Mouse (Mus musculus) brain, embryonic 18.5 days (tissue): ENCODE measurements around the gene Camk2b.
"Not testable (repeated sequence)": the region's sequence is repeated elsewhere in the genome, so short reads cannot be mapped to it uniquely, and the experiment has no call there.

Experiments used
- DNase-seq: peaks from one replicate; pipeline ENCODE4 v3.0.0-alpha.2; 2012; ENCODE audit warnings: low read depth, low spot score

Camk2b gene

DNA sequence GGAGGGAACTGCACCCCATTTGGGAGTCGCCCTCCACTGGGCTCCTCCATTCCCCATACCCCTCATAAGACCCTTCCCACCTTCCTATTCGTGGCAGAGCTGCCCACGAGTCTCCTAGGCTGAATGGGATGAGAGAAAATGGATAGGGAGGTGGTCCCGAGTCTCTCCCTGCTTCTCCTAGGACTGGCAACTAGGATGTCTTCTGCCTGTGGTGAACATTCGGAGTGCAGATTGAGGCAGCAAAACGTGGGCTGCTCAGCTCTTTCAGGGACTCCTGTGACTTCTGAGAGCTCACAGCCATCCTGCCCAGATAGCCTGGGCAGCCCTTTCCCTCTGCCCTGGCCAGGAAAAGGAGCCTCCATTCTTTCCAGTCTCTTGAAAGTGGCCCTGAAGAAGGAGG is at the start of gene Camk2b:
Gene Camk2b (minus strand): TSS at position 187 of the 400 bp plus-strand sequence.
- no peak for DNase-seq

DNA sequence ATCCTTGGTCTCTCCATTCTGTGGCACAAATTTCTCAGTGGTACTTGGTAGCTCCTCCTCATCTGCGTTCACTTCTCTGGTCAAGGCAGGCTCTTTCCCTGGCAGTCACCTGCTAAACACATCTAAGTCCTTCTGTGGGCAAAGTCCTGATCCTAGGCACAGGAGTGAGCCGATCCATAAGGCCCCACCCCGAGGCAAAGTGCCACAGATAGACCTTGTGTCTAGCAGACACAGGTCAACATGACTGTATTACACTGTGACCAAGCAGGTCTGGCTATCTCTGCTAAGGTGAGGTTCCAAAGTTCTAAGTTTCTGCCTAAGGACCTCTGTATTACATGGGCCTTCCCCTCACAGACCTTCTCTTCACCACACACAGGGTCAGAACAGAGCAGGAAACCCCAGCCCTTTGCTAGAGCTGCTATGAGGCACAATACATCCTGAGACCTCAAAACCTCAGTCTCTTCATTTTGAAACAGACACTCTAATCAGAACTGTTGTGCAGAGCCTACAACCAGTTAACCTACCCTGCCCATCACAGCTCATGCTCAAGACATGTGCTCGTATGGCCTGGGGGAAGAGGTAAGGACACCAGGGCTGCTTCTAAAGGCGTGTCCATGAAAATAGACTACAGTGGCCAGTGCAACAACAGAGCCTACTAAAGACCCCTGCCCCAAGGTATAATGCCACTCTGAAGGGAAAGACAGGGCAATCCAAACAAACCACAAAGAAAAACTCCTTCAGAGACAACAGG is 45.7 kb upstream of the Camk2b start:
- DNase-seq: no peak

DNA sequence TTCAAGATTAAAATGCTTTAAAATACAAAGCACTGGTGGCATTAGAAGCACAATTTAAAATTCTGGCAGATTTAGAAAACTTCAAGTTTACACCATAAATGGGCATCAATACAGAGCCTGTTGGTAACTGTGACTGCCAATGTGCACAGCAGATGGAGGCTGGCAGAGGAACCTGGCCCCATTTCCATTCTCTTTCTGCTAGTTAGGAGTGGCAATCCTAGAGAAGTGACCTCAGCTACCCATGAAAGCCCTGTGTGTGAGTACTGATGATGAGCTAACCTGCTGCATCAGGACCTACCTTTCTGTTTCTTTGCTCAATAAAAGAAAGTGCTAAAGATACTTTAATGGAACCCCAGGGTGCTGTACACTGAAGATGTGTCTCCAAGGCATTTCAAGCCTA is 43.8 kb upstream of the Camk2b start:
- DNase-seq: no peak

DNA sequence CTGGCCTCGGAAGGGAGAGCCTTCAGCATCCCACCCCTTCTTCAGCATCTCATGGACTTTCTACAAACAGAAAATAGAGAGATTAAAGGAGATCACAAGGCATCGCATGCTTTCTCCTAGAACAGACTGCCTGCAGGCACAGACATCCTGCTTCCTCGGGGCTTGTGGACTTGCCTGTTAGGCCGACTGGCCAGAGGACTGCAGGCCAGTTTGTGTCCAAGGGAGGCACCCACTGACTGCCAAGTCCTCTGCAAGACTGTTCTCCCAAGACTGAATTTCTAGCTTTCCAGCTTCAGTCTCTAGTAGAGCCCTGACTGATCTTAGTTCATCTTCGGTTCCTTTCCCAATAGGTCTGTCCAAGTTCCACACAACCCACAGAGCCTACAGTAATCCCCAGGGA is 42.1 kb upstream of the Camk2b start:
- DNase-seq: no peak

DNA sequence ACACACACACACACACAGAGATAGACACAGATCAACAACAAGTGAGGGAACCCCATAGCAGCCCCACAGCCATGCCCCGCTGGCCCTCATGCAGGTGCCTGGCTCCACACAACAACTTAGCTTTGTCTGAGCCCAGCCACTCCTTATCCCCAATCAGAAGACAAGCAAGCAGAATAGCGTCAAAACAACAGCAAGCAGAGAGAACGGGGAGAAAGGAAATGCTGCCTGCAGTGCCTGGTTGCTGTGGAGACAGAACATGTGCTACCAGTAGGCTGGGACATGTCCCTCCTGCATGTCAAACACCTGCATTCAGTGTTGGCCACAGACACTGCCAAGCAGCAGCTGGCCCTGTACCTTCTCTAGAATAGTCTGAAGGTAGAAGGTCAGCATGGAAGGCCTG is 41.6 kb upstream of the Camk2b start:
- DNase-seq: no peak

GRCm38 (mm10) chr11:6104734-6105133 is 38.6 kb upstream of the Camk2b start:
- no peak for DNase-seq

DNA sequence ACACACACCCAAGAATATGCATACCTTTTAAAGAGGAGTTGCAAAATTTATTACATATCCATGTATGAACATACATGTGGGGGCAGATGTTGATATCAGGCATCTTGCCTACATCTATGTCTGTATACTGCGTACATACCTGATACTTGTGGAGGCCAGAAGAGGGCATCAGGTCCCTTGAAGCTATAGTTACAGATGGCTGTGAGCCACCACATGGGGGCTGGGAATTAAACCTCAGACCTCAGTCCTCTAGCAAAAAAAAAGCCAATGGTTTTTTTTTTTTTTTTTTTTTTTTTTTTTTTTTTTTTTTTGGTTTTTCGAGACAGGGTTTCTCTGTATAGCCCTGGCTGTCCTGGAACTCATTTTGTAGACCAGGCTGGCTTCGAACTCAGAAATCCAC is 30.5 kb upstream of the Camk2b start:
- not testable (repeated sequence) for DNase-seq

DNA sequence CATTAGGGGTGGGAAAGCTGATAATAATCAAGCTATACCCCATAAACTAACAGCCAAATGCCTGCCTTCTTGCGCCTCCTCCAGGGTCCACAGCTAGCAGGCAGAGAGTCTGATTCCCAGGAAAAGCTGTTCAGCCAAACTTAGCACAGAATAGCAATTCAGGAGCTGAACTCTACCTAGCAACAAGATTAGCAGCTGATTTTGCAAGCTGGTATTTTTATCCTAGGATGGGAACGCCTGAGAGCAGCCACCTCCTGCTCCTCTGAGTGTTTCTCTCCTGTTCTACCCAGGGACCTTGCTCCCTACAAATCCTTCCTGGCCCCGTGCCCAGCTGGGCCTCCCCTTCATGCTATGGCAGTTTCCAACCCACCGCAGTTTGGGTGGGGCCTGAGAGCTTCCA is 20.8 kb upstream of the Camk2b start:
- no peak for DNase-seq

- DNase-seq: no peak
These were observed 12.6 kb upstream of the Camk2b start for GRCm38 (mm10) chr11:6078737-6079136.

DNA sequence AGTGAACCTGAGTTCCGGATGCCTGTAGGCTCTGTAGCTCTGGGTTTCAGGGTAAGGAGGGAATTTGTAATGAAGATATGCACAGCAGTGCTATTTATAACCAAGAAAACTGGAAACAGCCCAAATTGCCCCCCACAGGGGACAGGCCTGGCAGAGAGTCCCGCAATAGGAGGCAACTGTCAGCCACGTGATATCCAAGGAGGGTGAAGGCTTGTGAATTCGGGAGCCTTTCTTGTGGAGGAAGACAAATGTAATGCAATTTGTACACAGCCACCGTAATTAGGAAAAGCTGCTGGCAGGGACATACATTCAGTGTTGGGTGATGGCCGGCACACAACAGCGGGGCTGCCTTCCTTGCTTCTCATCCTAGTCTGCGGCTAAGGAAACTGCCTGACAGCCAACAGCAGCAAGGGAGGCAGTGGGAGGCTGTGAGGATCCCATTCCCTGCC is 9.5 kb upstream of the Camk2b start:
- no peak for DNase-seq

DNA sequence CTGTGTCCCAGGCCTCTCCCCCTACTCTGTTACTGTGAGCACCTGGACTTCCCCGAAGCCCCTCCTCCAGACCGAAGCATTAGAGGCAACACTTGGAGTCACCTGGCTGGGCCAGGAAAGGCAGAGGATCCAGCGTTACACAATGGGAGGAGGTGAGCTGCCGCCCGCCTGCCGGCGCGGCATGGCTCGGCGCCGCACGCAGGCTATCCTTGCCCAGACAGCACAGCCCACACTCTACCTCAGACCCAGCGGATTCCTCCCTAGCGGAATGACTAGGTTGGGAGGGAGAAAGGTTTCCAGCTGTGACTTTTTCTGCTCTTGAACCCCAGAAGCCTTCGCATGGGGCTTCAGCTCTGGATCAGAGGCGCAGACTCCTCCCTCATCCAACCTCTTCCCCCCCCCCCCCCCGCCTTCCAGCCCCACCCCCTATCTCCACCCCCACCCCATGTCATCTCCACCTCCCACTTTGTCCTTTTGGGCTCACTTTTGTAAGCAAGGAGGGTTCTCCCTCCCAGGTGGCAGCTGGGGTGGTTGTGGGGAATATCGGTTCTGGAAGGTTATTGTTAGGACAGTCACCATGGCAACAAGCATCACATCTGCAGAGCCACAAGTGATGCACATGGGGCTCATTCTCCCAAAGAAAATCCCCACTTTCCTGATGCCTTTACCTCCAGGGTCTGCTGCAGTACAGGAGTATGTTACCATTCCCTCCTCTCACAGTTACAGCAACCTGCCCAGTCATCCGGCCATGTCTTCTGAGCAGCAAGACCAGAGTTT is 2.2 kb upstream of the Camk2b start:
- DNase-seq: no peak

- no peak for DNase-seq
These were observed 998 bp upstream of the Camk2b start for GRCm38 (mm10) chr11:6067160-6067559.

- DNase-seq: no peak
These were observed 526 bp downstream of the Camk2b start for GRCm38 (mm10) chr11:6065551-6066121.

DNA sequence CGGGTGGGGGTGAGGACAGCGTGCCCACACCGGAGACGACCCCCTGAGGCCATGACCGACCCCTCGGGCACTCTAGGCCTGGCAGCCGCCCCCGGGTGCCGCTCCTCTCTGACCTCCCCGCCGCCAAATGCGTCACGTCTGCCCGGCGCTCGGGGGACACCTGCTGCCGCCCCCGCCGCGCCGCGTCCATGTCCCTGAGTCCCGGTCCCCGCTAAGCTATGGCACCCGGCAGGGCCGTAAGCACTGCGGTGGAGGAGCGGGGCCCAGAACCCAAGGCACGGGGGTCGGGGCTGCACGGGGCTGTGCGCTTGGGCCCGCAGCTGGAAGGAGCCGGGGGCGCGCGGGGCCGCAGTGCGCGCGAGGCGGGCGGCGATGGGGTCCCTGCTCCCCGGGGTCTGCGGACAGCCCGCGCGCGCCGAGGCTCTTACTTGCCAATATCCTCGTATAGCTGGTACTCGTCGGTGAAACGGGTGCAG is 1.1 kb downstream of the Camk2b start:
- no peak for DNase-seq

DNA sequence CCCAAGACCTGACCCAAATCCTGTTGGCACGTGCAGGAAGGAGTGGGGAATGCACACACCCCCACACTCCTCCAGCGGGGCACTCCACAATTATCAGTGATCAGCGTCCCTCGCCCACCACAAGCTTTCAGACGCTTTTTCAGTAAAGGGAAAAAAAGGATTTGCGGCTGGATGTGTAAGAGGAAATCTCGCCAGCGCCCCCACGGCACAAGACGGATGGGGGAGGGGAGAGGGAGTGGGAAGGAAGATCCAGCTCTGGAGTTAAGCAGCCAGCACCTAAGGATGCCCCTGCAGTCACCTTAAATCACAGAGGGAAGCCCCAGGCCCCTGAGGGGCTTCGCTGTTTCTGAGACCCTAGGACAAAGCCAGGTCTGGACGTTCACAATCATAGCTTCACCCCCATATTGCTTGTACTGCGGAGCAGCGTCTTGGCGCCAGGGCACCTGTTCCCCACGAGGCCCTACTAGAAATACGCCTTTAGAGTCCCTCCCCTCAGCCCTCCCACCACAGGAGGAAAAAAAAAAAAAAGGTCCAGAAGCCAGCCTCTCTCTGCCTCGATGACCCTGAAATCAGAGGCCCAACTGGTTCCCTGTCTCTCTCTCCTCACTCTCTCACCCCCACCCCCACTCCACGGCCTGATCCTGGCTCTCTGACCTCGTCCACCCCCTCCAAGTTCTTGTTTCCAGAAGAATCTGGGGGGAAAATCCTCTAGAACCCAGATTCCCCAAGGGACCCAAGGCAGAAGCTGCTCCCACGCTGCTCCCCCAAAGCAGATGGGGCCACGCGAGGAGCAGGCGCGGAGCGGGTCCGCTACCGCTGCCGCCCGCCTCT is 1.7 kb downstream of the Camk2b start:
- DNase-seq: no peak

GRCm38 (mm10) chr11:6063501-6064214 is 2.5 kb downstream of the Camk2b start:
- no peak for DNase-seq

GRCm38 (mm10) chr11:6063065-6063464 is 3.1 kb downstream of the Camk2b start:
- DNase-seq: no peak

DNA sequence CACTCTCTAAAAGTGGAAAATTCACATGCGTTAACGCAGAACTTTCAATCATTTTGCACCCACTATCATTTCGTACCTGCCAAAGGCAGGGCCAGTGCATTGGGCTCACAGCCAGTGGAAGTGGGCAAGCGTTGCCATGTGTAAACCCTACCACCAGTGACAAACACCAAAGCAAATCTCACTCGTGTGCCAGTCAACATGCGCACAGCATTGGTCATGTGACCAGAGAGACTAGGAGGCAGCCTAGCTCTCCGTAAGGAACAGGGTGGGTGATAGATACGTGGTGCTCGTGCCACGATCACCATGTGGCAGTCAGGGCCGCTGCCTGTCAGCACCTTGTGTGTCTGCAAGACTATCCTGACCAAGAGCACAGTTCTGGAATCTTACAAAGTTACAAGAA is 3.8 kb downstream of the Camk2b start:
- DNase-seq: no peak

GRCm38 (mm10) chr11:6061891-6062290 is 4.3 kb downstream of the Camk2b start:
- DNase-seq: no peak

DNA sequence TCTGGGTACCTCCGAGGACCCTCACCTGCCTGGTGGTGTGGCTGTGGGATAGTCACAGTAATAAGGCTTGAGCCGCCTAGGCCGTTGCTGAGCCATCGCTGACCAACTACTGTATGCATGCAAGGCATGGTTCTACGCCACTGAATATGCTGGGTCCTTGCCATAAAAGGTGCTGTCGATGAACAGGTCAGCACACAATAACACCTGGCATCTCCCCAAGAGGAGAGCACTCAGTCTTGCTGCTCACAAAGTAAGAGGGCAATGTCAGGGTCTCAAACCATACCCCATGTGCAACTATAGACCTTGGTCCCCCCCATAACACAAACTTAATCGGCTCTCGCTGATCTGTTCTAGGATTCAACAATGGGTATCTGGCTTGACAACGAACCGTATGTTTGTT is 7.0 kb downstream of the Camk2b start:
- no peak for DNase-seq

- DNase-seq: no peak
These were observed 12.8 kb downstream of the Camk2b start for GRCm38 (mm10) chr11:6053386-6053785.
